Mouse (Mus musculus) spleen, postnatal 0 days (tissue): Measurements from ENCODE around the gene Arhgap25. TPM values are rescaled to one million over a fixed set of nuclear protein-coding genes. Genes with fewer than 3 reads are reported as not detected.

Source experiments
- polyA plus RNA-seq: library from polyadenylated mRNA; unstranded; fragments of >200 nt; fragmentation: Nextera tagmentation; extraction: Ambion mirVana; gene quantifications from 2 replicates; pipeline ENCODE4 v1.2.1, GENCODE M21; 2015

The Arhgap25 gene
- 10.9 and 15.7 TPM in 2 replicates for polyA plus RNA-seq

DNA sequence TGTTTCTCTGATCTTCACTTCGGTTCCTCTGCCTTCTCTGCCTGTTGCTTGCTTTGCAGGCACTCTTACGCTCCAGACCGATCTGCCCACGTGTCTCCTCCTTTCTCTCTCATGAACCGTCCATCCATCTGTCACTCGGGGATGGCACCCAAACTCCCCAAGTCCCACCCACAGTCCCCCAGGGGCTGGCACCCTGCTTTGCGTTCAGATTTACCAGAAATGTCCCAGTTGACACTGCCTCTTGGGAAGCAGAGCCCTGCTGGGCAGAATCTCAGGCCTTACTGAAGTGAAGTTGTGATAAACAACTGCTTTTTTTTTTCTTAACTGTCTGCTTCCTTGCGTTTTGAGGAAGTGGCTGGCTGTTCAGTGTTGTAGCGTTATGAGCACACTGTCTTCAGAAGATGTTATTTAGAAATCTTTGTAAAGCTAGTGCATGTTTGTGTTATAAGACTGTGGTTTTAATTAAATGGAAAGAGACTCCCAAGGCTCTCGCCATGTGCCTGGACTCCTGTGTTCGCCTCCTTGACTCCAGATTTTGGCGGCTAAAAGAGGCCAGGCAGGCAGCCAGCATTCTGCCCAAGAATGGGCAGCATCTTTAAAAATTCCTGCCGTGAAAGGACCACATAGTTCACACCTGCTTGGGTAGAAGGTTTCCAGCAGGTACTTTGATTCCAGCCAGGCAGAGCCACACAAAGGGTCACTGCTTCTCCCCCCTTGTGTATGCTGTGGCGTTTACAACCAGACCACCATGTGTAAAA is at the start of gene Arhgap25:
Gene Arhgap25, minus strand, starts transcription at position 307 of the 758 bp plus-strand sequence.

DNA sequence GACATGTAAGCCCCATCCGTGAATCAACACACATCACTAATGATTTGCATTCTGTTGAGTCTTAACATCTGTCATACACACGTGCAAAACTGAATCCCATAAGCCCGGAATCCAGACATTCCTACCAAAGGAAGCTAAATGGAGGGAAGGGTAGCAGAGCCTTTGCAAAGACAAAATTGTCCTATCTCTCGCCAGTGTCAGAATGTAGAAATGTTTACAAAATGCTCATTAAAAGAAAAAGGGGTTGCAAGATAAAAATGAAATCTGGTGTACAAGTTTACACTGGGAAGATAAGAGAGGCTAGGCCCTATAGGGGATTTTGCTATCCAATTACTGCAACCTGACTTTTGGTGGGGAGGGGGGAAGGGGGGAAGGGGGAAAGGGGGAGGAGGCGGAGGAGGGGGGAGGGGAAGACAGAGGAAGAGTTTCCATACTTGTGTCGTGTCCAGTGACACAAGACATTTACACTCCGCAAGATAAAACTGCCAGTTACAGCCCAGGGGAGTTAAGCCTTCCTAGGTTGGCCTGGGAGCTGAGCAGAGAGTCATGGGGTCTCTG is 104.5 kb downstream of the Arhgap25 start, which contains the start of gene Bmp10:
Gene Bmp10, plus strand, starts transcription at position 508 of the 558 bp plus-strand sequence.

Other genes starting within 250 kb of the Arhgap25 start
- 3.9 and 5.1 TPM in 2 replicates for gene Antxr1, start 197.4 kb downstream of the Arhgap25 start, polyA plus RNA-seq
- 0.13 and 0.22 TPM in 2 replicates for gene Gkn1, start 182.3 kb downstream of the Arhgap25 start, polyA plus RNA-seq
- 0.16 and 0.34 TPM in 2 replicates for gene Gkn2, start 159.9 kb downstream of the Arhgap25 start, polyA plus RNA-seq
- gene Gkn3, start 144.3 kb downstream of the Arhgap25 start, polyA plus RNA-seq = 0.21 and 0.38 TPM in 2 replicates
- not detected in 2 replicates for gene Bmp10, start 104.3 kb downstream of the Arhgap25 start, polyA plus RNA-seq
- 1.9 TPM in 2 replicates for gene Prokr1, start 57.5 kb upstream of the Arhgap25 start, polyA plus RNA-seq
- gene Aplf, start 138.9 kb upstream of the Arhgap25 start, polyA plus RNA-seq = 17.2 and 18.1 TPM in 2 replicates
- gene Efcc1, start 197.6 kb upstream of the Arhgap25 start, polyA plus RNA-seq = 0.67 and 0.86 TPM in 2 replicates
- 26.3 and 29.7 TPM in 2 replicates for gene Gp9, start 244.8 kb upstream of the Arhgap25 start, polyA plus RNA-seq